Comparison of ENCODE assay signal across 9 mouse cellular contexts in the genomic region with DNA sequence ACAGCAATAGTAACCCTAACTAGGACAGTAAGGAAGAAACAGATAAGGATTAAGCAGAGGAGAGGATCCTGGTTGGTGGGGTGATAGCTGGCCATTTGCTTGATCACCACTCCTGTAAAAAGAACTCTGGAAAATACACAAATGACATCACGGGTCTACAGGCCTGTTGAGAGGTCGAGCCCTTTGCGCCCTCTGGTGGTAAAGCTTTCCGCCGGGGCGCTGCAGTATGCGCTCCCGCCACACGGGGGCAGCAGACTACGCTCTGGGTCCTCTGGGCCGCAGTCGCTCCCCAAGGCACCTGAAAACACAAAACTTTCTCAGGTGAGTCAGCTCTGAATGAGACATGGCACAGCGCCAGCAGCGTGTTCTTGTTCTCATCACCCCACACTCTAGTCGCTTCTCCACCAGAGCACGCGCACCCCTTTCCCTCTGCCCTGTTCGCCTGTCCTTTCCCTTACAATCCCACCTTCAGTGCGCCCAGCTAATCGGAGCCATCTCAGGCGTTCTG. TPM values are rescaled to one million over a fixed set of nuclear protein-coding genes. Genes with fewer than 3 reads are reported as not detected.
DNase-seq lines count a peak whose midpoint lies in the region; ATAC-seq lines count a peak whose summit lies in the region.
"Had no signal": no experiment of that assay in that cellular context is flagged by ENCODE, and none has a peak within 500 bp of the region (broad histone marks: within the 10 kb centered on the region; RNA-seq: fewer than 3 reads in every experiment).

No protein-coding gene starts in this region.

- no peaks in the 10 kb centered on the region; the same call in 1 of the 2 replicates for H3K9me3 ChIP-seq in heart, embryonic 14.5 days (ENCODE audit: control insufficient read depth, low read length)
- H3K9me3 ChIP-seq in liver, embryonic 12.5 days (replicated peaks): no peaks in the 10 kb centered on the region

- no peaks in the 10 kb centered on the region for H3K4me1 ChIP-seq in brown adipose tissue, adult 24 weeks (ENCODE audit: control insufficient read depth, insufficient read depth, insufficient read length, low read length)
- H3K4me1 ChIP-seq in heart, embryonic 14.5 days (ENCODE audit: control insufficient read depth in 2 of 2, insufficient read depth in 2 of 2, low read length in 2 of 2): peaks cover 3 to 5% of the 10 kb centered on the region in 2 experiments; a peak in 3 of 4 replicates
- H3K4me1 ChIP-seq in liver, embryonic 12.5 days: peaks cover 11% of the 10 kb centered on the region

- H3K4me2 ChIP-seq in heart, embryonic 14.5 days (ENCODE audit: low read length): peak overlapping the region; percentile 43
- H3K4me2 ChIP-seq in liver, embryonic 12.5 days: peak overlapping the region; percentile 38

- H3K27ac ChIP-seq in brown adipose tissue, adult 24 weeks (replicated peaks; ENCODE audit: low read depth, low read length): 0 out of 2 replicates have a peak overlapping the region, but pooled peaks have one; percentile 5
- H3K27ac ChIP-seq in heart, embryonic 14.5 days (replicated peaks in 1 of 2; ENCODE audit: control insufficient read depth in 1 of 2, insufficient read depth in 1 of 2, low read depth in 2 of 2, low read length in 2 of 2): no peak overlapping the region
- H3K27ac ChIP-seq in liver, embryonic 12.5 days: no peak overlapping the region

- no peaks in the 10 kb centered on the region for H3K36me3 ChIP-seq in heart, embryonic 14.5 days (ENCODE audit: control insufficient read depth, insufficient read depth, low read length)
- no peaks in the 10 kb centered on the region for H3K36me3 ChIP-seq in liver, embryonic 12.5 days
- H3K36me3 ChIP-seq in splenic B cell, adult 2 months (ENCODE audit: control insufficient read depth, insufficient read depth, low read length, poor library complexity, severe bottlenecking): no peaks in the 10 kb centered on the region

- H3K9ac ChIP-seq in heart, embryonic 14.5 days (ENCODE audit: low read length): no peak overlapping the region
- 0 out of 2 replicates have a peak overlapping the region, but pooled peaks have one; percentile 2 for H3K9ac ChIP-seq in liver, embryonic 12.5 days

- 13% methylated on average over 21 of the region's 21 CpGs for WGBS in heart, embryonic 14.5 days
- WGBS in liver, embryonic 12.5 days (ENCODE audit: insufficient replicate concordance): 17% methylated on average over 21 of the region's 21 CpGs

- DNase-seq in CD4-positive, CD25-positive, alpha-beta regulatory T cell, adult 2 months (ENCODE audit: low read depth, low spot score): peak; percentile 92
- DNase-seq in fibroblast of lung, adult 2 months (ENCODE audit: low read depth): peak; percentile 76
- DNase-seq in kidney, postnatal 14 days: peak; percentile 93
- DNase-seq in naive thymus-derived CD4-positive, alpha-beta T cell, adult 2 months (ENCODE audit: low read depth): peak; percentile 97
- peak; percentile 91 for DNase-seq in splenic B cell, adult 2 months (ENCODE audit: low read depth, low spot score)

- no peaks in the 10 kb centered on the region for H3K27me3 ChIP-seq in heart, embryonic 14.5 days (ENCODE audit: control insufficient read depth, insufficient read depth, low read length)
- peaks cover 8% of the 10 kb centered on the region; the same call in 1 of the 2 replicates for H3K27me3 ChIP-seq in liver, embryonic 12.5 days (replicated peaks)
- no peaks in the 10 kb centered on the region for H3K27me3 ChIP-seq in splenic B cell, adult 2 months (ENCODE audit: control insufficient read depth, insufficient read depth, low read length, poor library complexity, severe bottlenecking)

- no peak overlapping the region for H3K4me3 ChIP-seq in brown adipose tissue, adult 24 weeks (ENCODE audit: insufficient read depth, low read depth, low read length)
- H3K4me3 ChIP-seq in heart, embryonic 14.5 days (ENCODE audit: control insufficient read depth in 1 of 2, insufficient read depth in 1 of 2, low read depth in 1 of 2, low read length in 2 of 2): no peak overlapping the region
- H3K4me3 ChIP-seq in liver, embryonic 12.5 days: no peak overlapping the region
- H3K4me3 ChIP-seq: erythroblast, embryonic 14.5 days had no signal

- no peak for ATAC-seq in heart, embryonic 14.5 days (ENCODE audit: insufficient number of reproducible peaks, insufficient read depth, low FRiP score, low read depth)
- ATAC-seq in liver, embryonic 12.5 days: peak; percentile 81

RNA-seq across cellular contexts. Expression of a gene that starts 18.2 kb away (rescaled TPM):
- 9.2 and 10.7 TPM in 2 replicates for polyA plus RNA-seq in brown adipose tissue, adult 24 weeks (2012; ENCODE audit: insufficient read depth, insufficient read length, missing spikeins)
- polyA plus RNA-seq in heart, embryonic 14.5 days (2014; fragmentation: Nextera tagmentation; extraction: Ambion mirVana): 31.4 and 33.0 TPM in 2 replicates
- 11.2 and 11.7 TPM in 2 replicates for polyA plus RNA-seq in liver, embryonic 12.5 days (2016; fragmentation: Nextera tagmentation; extraction: Ambion mirVana)

RNA-seq across cellular contexts. Expression of a gene that starts 18.3 kb away (rescaled TPM):
- 10.0 and 10.5 TPM in 2 replicates for polyA plus RNA-seq in brown adipose tissue, adult 24 weeks (2012; ENCODE audit: insufficient read depth, insufficient read length, missing spikeins)
- polyA plus RNA-seq in heart, embryonic 14.5 days (2014; fragmentation: Nextera tagmentation; extraction: Ambion mirVana): 34.1 and 36.1 TPM in 2 replicates
- polyA plus RNA-seq in liver, embryonic 12.5 days (2016; fragmentation: Nextera tagmentation; extraction: Ambion mirVana): 33.6 and 35.8 TPM in 2 replicates

RNA-seq across cellular contexts. Expression of a gene that starts 21.7 kb away (rescaled TPM):
- polyA plus RNA-seq in brown adipose tissue, adult 24 weeks (2012; ENCODE audit: insufficient read depth, insufficient read length, missing spikeins): not detected in 2 replicates
- polyA plus RNA-seq in heart, embryonic 14.5 days (2014; fragmentation: Nextera tagmentation; extraction: Ambion mirVana): 0.04 and 0.05 TPM in 2 replicates
- polyA plus RNA-seq in liver, embryonic 12.5 days (2016; fragmentation: Nextera tagmentation; extraction: Ambion mirVana): not detected in 2 replicates
- polyA plus RNA-seq: erythroblast, embryonic 14.5 days had no signal
